Mouse (Mus musculus) embryonic facial prominence, embryonic 14.5 days (tissue): ENCODE data around the gene Palm. TPM values are rescaled to one million over a fixed set of nuclear protein-coding genes. Genes with fewer than 3 reads are reported as not detected.

Experiments used
- ATAC-seq: fragments of 200-750 bp; cut with Nextera tagmentation; 2 replicates; pipeline ENCODE4 v1.8.0; 2017; ENCODE audit warnings: low read depth, moderate number of reproducible peaks, moderate TSS enrichment
- DNase-seq: peaks from one replicate; pipeline ENCODE4 v3.0.0-alpha.2; 2015; ENCODE audit warnings: low spot score
- H3K27ac ChIP-seq: fragments of 300-500 bp; sonication (generic); replicated peaks from 2 replicates; pipeline ENCODE4 v1.5.1; 2014; ENCODE audit warnings: low read depth, mild to moderate bottlenecking, low read length, moderate library complexity
- H3K27me3 ChIP-seq: fragments of 300-500 bp; sonication (generic); replicated peaks from 2 replicates; pipeline ENCODE4 v1.6.1; 2014; ENCODE audit warnings: low read length; ENCODE audit not compliant: control insufficient read depth, insufficient read depth
- H3K36me3 ChIP-seq: fragments of 300-500 bp; sonication (generic); 2 replicates; pipeline ENCODE4 v1.6.1; 2014; ENCODE audit warnings: low read length, mixed read lengths; ENCODE audit not compliant: control insufficient read depth, insufficient read depth
- H3K4me1 ChIP-seq: fragments of 300-500 bp; sonication (generic); 2 replicates; pipeline ENCODE4 v1.6.1; 2014; ENCODE audit warnings: antibody characterized with exemption, low read length; ENCODE audit not compliant: control insufficient read depth, insufficient read depth
- H3K4me2 ChIP-seq: fragments of 300-500 bp; sonication (generic); 2 replicates; pipeline ENCODE4 v1.6.1; 2014; ENCODE audit warnings: low read depth, mild to moderate bottlenecking, low read length, moderate library complexity, mixed read lengths
- H3K4me3 ChIP-seq: fragments of 300-500 bp; sonication (generic); 2 replicates; pipeline ENCODE4 v1.5.1; 2014; ENCODE audit warnings: low read depth, mild to moderate bottlenecking, low read length
- H3K9ac ChIP-seq: fragments of 300-500 bp; sonication (generic); 2 replicates; pipeline ENCODE4 v1.6.1; 2014; ENCODE audit warnings: low read depth, mild to moderate bottlenecking, low read length, moderate library complexity, mixed read lengths
- H3K9me3 ChIP-seq: fragments of 300-500 bp; sonication (generic); 2 replicates; pipeline ENCODE4 v1.6.1; 2016; ENCODE audit warnings: low read length; ENCODE audit not compliant: control insufficient read depth
- WGBS: fragments of 180-500 bp; shearing (Covaris S2); extraction: QIAGEN DNeasy Blood & Tissue Kit; methylation state at CpG from one replicate; pipeline ENCODE4 v1.1.7; 2014; 5-methylcytosine and 5-hydroxymethylcytosine counted together
- polyA plus RNA-seq: library from polyadenylated mRNA; unstranded; fragments of >200 nt; fragmentation: Nextera tagmentation; extraction: Ambion mirVana; gene quantifications from 2 replicates; pipeline ENCODE4 v1.2.1, GENCODE M21; 2014

Gene Palm
- polyA plus RNA-seq, 1 experiment from 2014 or later: 62.5 TPM

DNA sequence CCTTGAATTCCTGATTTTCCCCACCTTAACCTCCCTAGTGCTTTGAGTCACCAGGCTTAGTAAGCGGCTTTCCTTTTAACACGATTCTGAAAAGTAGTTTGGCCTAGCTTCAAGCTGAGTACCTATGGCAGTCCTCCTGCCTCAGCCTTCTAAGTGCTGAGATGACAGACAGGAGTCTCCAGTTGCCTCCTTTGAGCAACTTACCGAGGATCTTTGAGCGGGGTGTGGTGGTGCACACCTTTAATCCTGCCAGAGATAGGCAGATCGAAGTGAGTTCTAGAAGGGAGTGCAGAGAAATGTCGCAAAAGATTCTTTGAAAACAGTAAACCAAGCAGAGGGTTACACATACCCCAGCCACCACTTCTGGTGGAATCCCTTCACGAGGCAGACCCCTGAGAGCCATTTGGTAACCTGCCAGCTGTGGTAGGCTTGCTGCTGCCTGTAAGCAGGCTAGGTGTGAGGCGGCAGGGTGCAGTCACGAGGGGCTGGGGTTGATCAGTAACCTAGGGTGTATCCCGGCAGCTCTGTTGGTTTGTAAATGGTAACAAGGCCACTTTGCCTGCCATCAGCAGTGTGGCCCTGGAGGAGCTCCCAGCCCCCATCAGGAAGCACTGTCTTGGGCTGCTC, 62.3 kb downstream of the Palm start:
- Histone ChIP-seq H3K4me3 (peak overlapping the region; percentile 96), H3K9ac (peak overlapping the region; percentile 99), H3K36me3 (peaks cover 46% of the 10 kb centered on the region), H3K4me2 (peak overlapping the region; percentile 99), H3K4me1 (peaks cover 48% of the 10 kb centered on the region), H3K9me3 (no peaks in the 10 kb centered on the region), H3K27ac (peak overlapping the region; percentile 100), H3K27me3 (no peaks in the 10 kb centered on the region)
- peak; percentile 59 for DNase-seq
- no peak for ATAC-seq
- WGBS: 2% methylated on average over 8 of the region's 10 CpGs

DNA sequence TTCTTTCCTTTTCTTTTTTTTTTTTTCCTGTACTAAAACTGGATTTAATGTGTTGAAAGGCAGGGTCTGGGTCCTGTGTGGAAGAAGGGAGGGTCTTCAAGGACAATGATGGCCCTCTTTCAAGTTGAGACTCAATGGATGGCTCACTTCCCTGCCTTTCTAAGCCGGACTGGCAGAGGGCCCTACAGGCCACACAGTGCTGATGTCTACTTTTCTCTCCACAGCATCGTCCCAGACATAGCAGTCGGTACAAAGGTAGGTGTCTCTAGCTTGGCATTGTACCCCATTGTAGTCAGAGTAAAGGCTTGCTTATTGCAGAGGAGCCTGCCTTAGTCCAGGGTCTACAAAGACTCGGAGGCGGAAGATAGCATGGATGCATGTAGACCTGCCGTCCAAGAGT, 62.9 kb downstream of the Palm start:
- peak overlapping the region; percentile 100; the same call in 1 of the 2 replicates for H3K27ac ChIP-seq
- ATAC-seq: no peak
- no peaks in the 10 kb centered on the region for H3K27me3 ChIP-seq

DNA sequence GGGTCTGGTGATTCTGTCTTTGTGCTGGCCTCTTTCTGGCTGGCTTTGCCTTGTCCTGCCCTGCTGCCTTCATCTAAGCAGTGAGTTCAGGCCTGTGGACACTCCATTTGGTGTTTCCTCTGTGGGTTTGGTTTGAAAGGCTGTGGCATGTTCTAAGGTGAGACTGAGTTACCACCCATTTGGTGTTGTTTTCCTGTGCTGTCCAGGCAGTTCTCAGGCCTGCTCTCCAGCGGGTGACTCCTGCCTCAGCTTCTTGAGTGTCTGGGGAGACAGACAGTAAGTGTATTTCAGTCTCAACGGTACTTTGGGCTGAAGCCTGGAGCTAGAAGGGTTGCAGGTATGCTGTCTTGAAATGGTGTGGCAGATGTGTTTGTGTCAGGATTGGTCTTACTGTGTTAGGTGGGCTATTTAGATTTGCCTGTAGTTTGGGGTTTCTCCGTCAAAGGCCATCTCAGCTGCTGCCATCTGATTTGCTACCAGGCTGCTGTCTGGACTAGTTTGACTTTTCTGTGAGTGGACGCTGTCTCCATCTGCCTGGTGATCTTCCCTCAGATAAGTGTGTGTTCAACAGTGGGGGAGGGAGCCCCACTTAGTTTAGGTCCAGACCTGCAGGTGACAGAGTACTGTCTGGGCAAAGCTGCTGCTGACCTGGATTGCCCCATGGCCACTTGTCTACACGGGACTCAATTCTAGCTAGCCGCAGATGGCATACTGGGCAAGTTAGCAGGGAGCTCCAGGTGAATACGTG, 63.5 kb downstream of the Palm start:
- WGBS: 32% methylated on average over 7 of the region's 7 CpGs
- H3K27ac ChIP-seq: peak overlapping the region; percentile 100
- H3K4me3 ChIP-seq: peak overlapping the region; percentile 96
- H3K4me2 ChIP-seq: peak overlapping the region; percentile 99
- peak overlapping the region; percentile 99 for H3K9ac ChIP-seq
- ATAC-seq (no peak), DNase-seq (no peak)
- peaks cover 40% of the 10 kb centered on the region for H3K4me1 ChIP-seq
- H3K9me3 ChIP-seq: no peaks in the 10 kb centered on the region
- H3K36me3 ChIP-seq: peaks cover 58% of the 10 kb centered on the region
- no peaks in the 10 kb centered on the region for H3K27me3 ChIP-seq

More for the DNA sequence above, 62.9 kb downstream of the Palm start:
- WGBS: 30% methylated on average over 6 of the region's 6 CpGs
- DNase-seq: no peak
- H3K9ac ChIP-seq: peak overlapping the region; percentile 99
- no peaks in the 10 kb centered on the region for H3K9me3 ChIP-seq
- H3K4me2 ChIP-seq: peak overlapping the region; percentile 99
- H3K4me3 ChIP-seq: peak overlapping the region; percentile 96
- H3K36me3 ChIP-seq: peaks cover 52% of the 10 kb centered on the region
- H3K4me1 ChIP-seq: peaks cover 46% of the 10 kb centered on the region

DNA sequence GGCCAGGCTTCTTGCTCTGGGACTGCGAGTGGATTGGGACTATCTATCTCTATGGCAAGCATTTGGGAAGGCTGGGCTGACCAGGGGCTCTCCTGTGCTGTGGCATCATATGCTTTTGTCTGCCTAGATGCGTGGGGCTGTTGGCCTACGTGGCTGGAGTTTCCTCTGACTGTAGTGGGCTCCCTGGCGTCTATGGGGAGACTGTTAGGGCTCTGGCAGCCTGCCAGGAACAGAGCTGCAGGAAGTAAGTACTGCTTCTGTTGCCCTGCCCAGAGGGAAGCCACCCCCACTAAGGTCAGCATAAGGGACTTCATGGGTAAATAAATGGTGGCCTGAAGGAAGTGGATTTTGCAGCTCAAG, 64.1 kb downstream of the Palm start:
- Histone ChIP-seq H3K4me1 (peaks cover 34% of the 10 kb centered on the region), H3K9me3 (no peaks in the 10 kb centered on the region), H3K4me3 (peak overlapping the region; percentile 96), H3K9ac (peak overlapping the region; percentile 99), H3K36me3 (peaks cover 64% of the 10 kb centered on the region), H3K4me2 (peak overlapping the region; percentile 99), H3K27ac (peak overlapping the region; percentile 100), H3K27me3 (no peaks in the 10 kb centered on the region)
- ATAC-seq (no peak), DNase-seq (peak; percentile 85)
- WGBS: 22% methylated on average over 4 of the region's 4 CpGs

DNA sequence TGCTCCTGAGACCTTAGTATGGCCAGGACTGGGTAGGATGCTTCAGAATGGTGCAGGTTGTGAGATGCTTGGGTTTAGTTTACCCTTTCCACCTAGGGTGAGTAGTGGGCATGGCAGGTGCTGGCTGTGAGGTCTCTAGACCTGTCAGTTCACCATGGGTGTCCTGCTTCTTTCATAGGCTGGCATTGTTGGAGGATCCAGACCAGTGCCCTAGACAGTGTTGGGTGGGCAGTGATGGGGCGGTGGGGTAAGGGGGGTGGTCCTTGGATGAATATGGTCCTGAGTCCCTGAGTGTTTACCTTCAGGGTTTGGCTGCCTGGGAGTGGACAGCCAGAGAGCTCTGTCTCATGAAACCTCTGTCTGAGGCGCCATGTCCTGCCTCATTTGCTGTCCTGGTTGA, 64.5 kb downstream of the Palm start:
- no peak for DNase-seq
- Histone ChIP-seq H3K4me2 (peak overlapping the region; percentile 99), H3K4me3 (peak overlapping the region; percentile 96), H3K9ac (peak overlapping the region; percentile 99), H3K9me3 (no peaks in the 10 kb centered on the region), H3K27me3 (no peaks in the 10 kb centered on the region), H3K36me3 (peaks cover 68% of the 10 kb centered on the region), H3K4me1 (peaks cover 29% of the 10 kb centered on the region), H3K27ac (0 out of 2 replicates have a peak overlapping the region, but pooled peaks have one; percentile 7)
- WGBS: 85% methylated on average over 2 of the region's 2 CpGs
- ATAC-seq: no peak

DNA sequence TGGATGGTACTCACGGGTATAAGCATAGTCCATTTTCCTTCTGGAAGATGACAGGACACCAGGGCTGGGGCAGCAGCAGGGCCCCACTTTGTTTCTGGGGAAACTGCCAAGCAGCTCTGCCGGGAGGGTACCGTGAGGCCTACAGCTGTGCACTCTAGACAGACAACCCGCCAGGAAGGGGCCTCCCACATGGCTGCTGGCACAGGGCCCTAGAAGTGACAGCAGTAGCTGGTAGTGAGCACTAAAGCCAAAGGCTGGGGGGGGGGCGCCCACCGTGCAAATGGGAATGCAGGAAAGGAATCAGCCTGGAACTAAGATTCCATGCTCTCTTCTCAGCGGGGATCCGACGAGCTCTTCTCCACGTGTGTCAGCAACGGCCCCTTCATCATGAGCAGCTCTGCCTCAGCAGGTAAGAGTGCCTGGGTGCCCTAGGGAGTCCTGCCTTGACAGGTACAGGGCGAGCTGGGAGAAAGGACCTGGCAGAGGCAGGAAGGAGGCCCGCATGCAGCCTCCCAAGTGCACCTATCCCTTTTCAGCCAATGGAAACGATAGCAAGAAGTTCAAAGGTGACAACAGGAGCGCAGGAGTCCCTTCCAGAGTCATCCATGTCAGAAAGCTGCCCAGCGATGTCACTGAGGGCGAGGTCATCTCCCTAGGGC, 65.2 kb downstream of the Palm start:
- Histone ChIP-seq H3K27ac (0 out of 2 replicates have a peak overlapping the region, but pooled peaks have one; percentile 7), H3K27me3 (no peaks in the 10 kb centered on the region), H3K4me2 (peak overlapping the region; percentile 99), H3K9me3 (no peaks in the 10 kb centered on the region), H3K36me3 (peaks cover 75% of the 10 kb centered on the region), H3K4me1 (peaks cover 27% of the 10 kb centered on the region), H3K9ac (peak overlapping the region; percentile 99), H3K4me3 (peak overlapping the region; percentile 96)
- no peak for ATAC-seq
- DNase-seq: peak; percentile 94
- WGBS: 33% methylated on average over 11 of the region's 17 CpGs

DNA sequence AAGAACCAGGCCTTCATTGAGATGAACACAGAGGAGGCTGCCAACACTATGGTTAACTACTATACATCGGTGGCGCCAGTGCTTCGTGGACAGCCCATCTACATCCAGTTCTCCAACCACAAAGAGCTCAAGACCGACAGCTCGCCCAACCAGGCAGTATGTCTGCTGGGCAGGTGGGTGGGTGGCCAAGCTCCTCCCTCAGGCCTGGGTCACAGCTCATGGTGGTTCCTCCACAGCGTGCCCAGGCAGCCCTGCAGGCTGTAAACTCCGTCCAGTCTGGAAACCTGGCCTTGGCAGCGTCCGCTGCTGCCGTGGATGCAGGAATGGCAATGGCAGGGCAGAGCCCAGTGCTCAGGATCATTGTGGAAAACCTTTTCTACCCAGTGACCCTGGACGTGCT, 65.7 kb downstream of the Palm start:
- WGBS: 75% methylated on average over 11 of the region's 11 CpGs
- no peak overlapping the region for H3K4me3 ChIP-seq
- H3K36me3 ChIP-seq: peaks cover 80% of the 10 kb centered on the region
- 0 out of 2 replicates have a peak overlapping the region, but pooled peaks have one; percentile 9 for H3K9ac ChIP-seq
- no peak for DNase-seq
- H3K4me2 ChIP-seq: peak overlapping the region; percentile 99; the same call in 1 of the 2 replicates
- H3K27me3 ChIP-seq: no peaks in the 10 kb centered on the region
- no peak for ATAC-seq
- H3K4me1 ChIP-seq: peaks cover 27% of the 10 kb centered on the region
- no peaks in the 10 kb centered on the region for H3K9me3 ChIP-seq
- no peak overlapping the region for H3K27ac ChIP-seq

DNA sequence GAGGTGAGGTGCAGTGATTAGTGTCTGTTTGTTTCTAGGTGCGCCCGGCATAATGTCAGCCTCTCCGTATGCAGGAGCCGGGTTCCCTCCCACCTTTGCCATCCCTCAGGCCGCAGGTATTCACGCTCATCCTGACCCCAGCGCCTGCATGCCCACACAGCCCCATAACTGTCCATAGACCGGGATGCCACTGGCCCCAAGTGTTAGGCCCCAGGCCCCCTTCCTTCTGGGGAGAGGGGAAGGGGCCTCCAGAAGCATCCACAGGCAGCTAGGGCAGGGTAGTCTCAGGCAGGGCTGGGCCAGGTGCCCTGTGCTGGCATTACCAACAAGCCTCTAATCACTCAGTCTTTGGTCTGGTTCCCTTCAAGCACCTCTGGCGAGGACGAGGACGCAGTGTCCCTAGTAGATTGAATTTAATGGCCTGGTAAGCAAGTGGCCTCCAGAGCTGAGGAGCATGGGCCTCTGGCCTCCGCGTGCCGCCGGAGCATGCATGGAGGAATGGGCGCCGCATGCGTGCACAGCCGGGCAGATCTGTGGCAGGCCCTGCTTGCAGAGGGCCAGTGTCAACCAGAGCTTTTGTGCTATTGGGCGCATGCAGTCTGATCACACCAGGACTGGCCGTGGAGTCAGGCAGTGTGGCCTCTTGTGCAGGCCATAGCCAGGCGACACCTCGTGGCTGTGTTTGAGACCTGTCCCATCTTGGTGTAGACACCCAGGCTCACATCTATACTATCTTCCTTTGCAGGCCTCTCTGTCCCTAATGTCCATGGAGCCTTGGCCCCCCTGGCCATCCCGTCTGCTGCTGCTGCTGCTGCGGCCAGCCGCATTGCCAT, 66.9 kb downstream of the Palm start:
- H3K9ac ChIP-seq: peak overlapping the region; percentile 26; the same call in 1 of the 2 replicates
- H3K27ac ChIP-seq: no peak overlapping the region
- no peaks in the 10 kb centered on the region for H3K9me3 ChIP-seq
- no peak overlapping the region for H3K4me3 ChIP-seq
- H3K27me3 ChIP-seq: no peaks in the 10 kb centered on the region
- H3K4me2 ChIP-seq: no peak overlapping the region
- no peak for DNase-seq
- peaks cover 27% of the 10 kb centered on the region for H3K4me1 ChIP-seq
- ATAC-seq: no peak
- WGBS: 91% methylated on average over 26 of the region's 26 CpGs
- H3K36me3 ChIP-seq: peaks cover 92% of the 10 kb centered on the region
